Mouse (Mus musculus): ENCODE results near the gene Kbtbd6. TPM values are rescaled to one million over a fixed set of nuclear protein-coding genes. Genes with fewer than 3 reads are reported as not detected.

Gene Kbtbd6
- total RNA-seq, 1 experiment from 2014 or later, result 3.5 TPM

DNA sequence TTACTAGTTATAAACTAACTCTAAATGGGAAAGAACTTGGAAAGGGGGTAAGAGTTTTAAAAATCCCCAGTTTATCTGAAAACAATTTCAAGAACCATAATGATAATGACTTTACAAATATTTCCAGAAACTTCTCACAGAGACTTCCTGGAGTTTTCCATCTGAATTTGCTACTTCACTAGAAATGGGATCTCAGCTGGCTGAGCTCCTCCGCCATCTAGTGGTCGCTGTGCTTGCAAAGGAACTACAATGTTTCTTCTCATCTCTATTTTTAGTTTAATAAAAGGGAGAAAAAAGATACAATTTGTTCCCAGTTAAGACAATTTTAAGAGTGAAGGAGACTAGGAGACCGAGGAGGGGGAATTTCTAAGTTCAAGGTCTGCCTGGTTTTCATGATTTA lies 16.0 kb downstream of the Kbtbd6 start:
- no peak for ATAC-seq (replicated peaks in 1 of 2; ENCODE audit: insufficient read depth in 1 of 2, low FRiP score in 2 of 2, low TSS enrichment in 1 of 2, low read depth in 1 of 2, poor library complexity in 2 of 2, severe bottlenecking in 2 of 2)

- no peak for ATAC-seq (replicated peaks in 1 of 2; ENCODE audit: insufficient read depth in 1 of 2, low FRiP score in 2 of 2, low TSS enrichment in 1 of 2, low read depth in 1 of 2, poor library complexity in 2 of 2, severe bottlenecking in 2 of 2)
These were observed 21.7 kb downstream of the Kbtbd6 start for GRCm38 (mm10) chr14:79473384-79473783.

DNA sequence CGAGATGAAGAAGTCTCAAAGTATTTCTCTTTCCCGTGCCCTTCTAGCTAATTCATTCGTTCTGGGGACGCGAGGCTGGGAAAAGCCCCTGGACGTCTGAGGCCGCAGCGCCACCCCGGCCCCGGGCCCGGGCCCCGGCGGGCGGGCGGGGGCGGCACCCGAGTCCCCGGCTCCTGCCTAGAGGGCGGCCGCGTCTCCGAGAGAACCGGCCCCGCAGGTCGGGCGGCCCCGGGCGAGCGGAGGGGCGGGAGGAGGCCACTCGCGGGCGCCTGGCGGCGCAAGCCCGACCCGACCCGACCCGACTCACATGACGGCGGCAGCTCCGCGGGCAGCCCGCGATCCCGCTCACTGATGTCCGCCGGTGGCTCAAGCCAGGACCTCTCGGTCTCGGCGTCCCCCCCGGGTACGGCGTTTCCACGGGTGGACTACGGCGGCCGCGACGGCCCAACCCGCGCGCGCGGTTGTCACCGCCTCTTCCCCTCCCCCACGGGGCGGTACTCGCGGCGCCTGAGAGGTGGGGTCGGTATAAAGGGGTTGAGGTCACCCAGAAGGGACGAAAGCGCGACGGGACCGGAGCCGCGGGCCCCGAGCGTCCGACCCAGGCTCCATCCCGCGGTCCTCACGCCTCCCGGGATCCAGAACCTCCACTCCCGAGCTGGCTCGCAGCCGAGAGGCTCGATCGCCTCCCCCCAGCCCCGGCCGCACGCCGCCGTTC lies 29.1 kb downstream of the Kbtbd6 start, which contains the start of gene Elf1:
Elf1 (plus strand) TSS at position 571 of the 715 bp plus-strand sequence.
- ATAC-seq (replicated peaks in 1 of 2; ENCODE audit: insufficient read depth in 1 of 2, low FRiP score in 2 of 2, low TSS enrichment in 1 of 2, low read depth in 1 of 2, poor library complexity in 2 of 2, severe bottlenecking in 2 of 2), result peak; percentile 35 to 49

DNA sequence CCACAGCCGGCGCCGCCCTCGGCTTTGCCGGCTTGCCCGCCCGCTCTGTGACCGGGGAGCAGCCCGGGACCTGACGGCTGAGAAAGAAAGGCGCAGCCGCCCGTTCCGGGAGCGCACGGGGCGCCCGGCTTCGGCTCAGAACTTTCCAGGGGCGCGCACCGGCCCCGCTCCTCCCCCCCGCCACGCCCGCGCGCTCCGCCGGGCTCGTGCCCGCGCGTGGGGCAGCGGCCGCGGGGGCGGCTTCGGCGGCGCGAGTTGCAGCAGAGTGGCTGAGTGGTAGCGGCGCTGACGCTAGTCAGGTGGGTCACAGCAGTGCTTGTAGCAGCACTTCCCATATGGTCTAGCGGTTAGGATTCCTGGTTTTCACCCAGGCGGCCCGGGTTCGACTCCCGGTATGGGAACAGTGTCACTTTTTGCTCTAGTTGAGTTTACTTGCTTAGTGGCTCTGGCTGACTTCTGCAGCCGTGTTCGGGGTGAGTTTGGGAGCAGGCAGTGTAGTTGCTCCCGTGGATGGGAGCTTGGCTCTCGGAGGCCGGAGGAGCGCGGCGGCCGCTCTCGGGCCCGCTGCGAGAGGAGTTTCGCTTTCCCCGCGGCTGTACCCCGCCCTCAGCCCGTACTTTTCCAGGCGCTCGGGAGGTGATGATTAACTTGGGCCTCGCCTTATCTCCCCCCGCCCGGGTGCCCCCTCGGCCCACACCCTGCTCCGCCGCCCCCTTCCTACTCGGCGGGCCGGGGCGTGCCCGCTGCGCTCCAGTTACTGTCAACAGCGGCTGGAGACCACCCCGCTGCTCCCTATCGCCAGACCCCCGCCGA lies 29.9 kb downstream of the Kbtbd6 start, which contains the start of gene Wbp4:
Wbp4 (minus strand) TSS at position 182 of the 813 bp plus-strand sequence.
- ATAC-seq (replicated peaks in 1 of 2; ENCODE audit: insufficient read depth in 1 of 2, low FRiP score in 2 of 2, low TSS enrichment in 1 of 2, low read depth in 1 of 2, poor library complexity in 2 of 2, severe bottlenecking in 2 of 2), result peak; percentile 74 to 75

- ATAC-seq (replicated peaks in 1 of 2; ENCODE audit: insufficient read depth in 1 of 2, low FRiP score in 2 of 2, low TSS enrichment in 1 of 2, low read depth in 1 of 2, poor library complexity in 2 of 2, severe bottlenecking in 2 of 2), result no peak
These were observed 30.6 kb downstream of the Kbtbd6 start for GRCm38 (mm10) chr14:79482251-79482661.

GRCm38 (mm10) chr14:79482747-79483355 lies 31.2 kb downstream of the Kbtbd6 start:
- no peak for ATAC-seq (replicated peaks in 1 of 2; ENCODE audit: insufficient read depth in 1 of 2, low FRiP score in 2 of 2, low TSS enrichment in 1 of 2, low read depth in 1 of 2, poor library complexity in 2 of 2, severe bottlenecking in 2 of 2)

GRCm38 (mm10) chr14:79483611-79484120 lies 32.0 kb downstream of the Kbtbd6 start:
- no peak for ATAC-seq (replicated peaks in 1 of 2; ENCODE audit: insufficient read depth in 1 of 2, low FRiP score in 2 of 2, low TSS enrichment in 1 of 2, low read depth in 1 of 2, poor library complexity in 2 of 2, severe bottlenecking in 2 of 2)

DNA sequence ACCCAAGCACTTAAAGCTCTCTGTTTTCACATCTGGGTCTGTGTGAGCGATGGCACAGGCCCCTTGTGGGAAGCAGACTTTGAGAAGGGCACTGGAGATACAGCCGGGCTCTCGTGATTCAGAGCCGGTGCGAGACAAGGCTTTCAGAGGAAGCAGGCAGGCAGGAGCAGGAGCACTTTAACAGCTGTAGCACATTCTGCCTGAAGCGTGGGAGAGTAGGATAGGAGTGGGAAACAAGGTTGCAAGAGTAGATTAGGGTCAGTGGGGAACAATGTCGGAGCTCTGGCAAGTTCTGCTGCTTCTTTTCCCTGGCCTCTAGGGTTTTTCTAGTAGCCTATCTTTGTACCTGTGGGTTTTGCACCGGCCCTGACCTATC lies 35.0 kb downstream of the Kbtbd6 start:
- 0 out of 4 replicates have a peak, but pooled peaks of 1 of the 2 experiments have one; percentile 1 for ATAC-seq (replicated peaks in 1 of 2; ENCODE audit: insufficient read depth in 1 of 2, low FRiP score in 2 of 2, low TSS enrichment in 1 of 2, low read depth in 1 of 2, poor library complexity in 2 of 2, severe bottlenecking in 2 of 2)

GRCm38 (mm10) chr14:79486993-79487731 lies 35.5 kb downstream of the Kbtbd6 start:
- ATAC-seq (replicated peaks in 1 of 2; ENCODE audit: insufficient read depth in 1 of 2, low FRiP score in 2 of 2, low TSS enrichment in 1 of 2, low read depth in 1 of 2, poor library complexity in 2 of 2, severe bottlenecking in 2 of 2), result peak; percentile 38 to 52; a peak in 2 of 4 replicates

GRCm38 (mm10) chr14:79488531-79488930 lies 36.9 kb downstream of the Kbtbd6 start:
- ATAC-seq (replicated peaks in 1 of 2; ENCODE audit: insufficient read depth in 1 of 2, low FRiP score in 2 of 2, low TSS enrichment in 1 of 2, low read depth in 1 of 2, poor library complexity in 2 of 2, severe bottlenecking in 2 of 2), result no peak

DNA sequence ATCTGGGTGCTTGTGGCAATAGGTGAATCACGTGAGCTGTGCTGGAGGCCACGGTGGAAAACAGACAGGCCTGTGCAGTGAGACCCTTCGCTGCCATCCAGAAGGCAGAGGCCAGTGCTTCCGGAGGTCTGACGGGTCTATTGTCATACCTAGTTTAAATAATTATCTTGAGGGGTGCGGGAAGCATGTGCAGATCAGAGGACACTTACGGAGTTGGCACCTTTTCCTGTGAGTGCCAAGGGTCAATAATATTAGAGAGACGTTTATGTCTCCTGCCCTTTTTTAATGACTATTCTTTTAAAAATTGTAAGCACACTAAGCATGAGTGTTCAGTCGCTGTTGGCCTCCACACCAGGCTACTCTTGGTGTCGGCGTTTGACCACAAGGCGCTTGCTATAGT lies 37.5 kb downstream of the Kbtbd6 start:
- no peak for ATAC-seq (replicated peaks in 1 of 2; ENCODE audit: insufficient read depth in 1 of 2, low FRiP score in 2 of 2, low TSS enrichment in 1 of 2, low read depth in 1 of 2, poor library complexity in 2 of 2, severe bottlenecking in 2 of 2)

DNA sequence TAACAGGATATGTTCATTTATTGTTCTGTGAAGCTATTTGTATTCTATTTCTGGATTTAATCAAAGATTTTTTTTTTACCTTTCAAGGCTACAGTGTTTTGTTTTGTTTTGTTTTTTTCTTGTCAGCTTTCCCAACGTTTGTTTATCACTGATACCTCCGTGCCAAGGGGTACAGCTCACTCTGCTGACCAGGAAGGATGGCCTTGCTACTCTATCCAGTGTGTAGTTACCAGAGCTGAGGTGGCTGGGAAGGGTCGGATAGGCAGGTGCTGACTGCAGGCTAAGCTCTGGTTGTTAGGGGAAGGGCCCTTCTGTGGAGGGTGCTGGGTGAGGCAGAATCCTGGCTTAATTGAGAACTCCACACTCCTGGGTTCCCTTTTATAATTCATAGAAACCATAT lies 38.6 kb downstream of the Kbtbd6 start:
- no peak for ATAC-seq (replicated peaks in 1 of 2; ENCODE audit: insufficient read depth in 1 of 2, low FRiP score in 2 of 2, low TSS enrichment in 1 of 2, low read depth in 1 of 2, poor library complexity in 2 of 2, severe bottlenecking in 2 of 2)

- ATAC-seq (replicated peaks in 1 of 2; ENCODE audit: insufficient read depth in 1 of 2, low FRiP score in 2 of 2, low TSS enrichment in 1 of 2, low read depth in 1 of 2, poor library complexity in 2 of 2, severe bottlenecking in 2 of 2), result no peak
These were observed 42.7 kb downstream of the Kbtbd6 start for GRCm38 (mm10) chr14:79494349-79494748.

DNA sequence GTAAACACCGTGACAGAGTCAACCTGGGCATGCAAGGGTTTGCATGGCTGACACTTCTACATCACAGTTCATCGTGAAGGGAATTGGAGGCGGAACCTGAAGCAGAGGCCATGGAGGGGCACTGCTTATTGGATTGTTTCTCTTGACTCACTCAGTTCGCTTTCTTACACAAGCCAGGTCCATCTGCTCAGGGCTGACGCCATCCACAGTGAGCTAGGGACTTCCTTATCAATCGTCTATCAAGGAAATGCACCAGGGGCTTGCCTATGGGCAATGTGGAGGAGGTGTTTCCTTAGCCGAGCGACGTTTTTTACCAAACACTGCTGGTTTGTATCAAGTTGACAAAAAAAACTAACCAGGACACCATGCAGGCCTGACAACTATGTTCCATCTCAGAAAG lies 47.7 kb downstream of the Kbtbd6 start:
- peak; percentile 65 to 66 for ATAC-seq (replicated peaks in 1 of 2; ENCODE audit: insufficient read depth in 1 of 2, low FRiP score in 2 of 2, low TSS enrichment in 1 of 2, low read depth in 1 of 2, poor library complexity in 2 of 2, severe bottlenecking in 2 of 2)

DNA sequence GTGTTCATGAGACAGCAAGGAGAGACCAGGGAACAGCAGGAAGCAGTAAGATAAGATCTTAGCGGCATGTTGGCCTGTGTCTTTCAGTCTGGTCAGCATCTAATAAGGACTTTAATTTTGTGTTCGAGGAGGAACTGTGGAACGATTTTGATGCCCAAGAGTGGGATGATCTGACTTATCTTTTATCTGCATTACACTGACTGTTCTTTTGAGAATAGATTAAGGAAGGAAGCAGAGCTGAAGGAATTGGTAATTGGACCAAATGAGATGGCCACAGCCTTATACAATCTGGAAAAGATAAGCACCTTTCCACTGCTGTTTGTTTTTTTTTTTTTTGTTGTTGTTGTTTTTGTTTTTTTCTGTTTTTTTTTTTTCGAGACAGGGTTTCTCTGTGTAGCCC lies 49.1 kb downstream of the Kbtbd6 start:
- ATAC-seq (replicated peaks in 1 of 2; ENCODE audit: insufficient read depth in 1 of 2, low FRiP score in 2 of 2, low TSS enrichment in 1 of 2, low read depth in 1 of 2, poor library complexity in 2 of 2, severe bottlenecking in 2 of 2), result no peak

DNA sequence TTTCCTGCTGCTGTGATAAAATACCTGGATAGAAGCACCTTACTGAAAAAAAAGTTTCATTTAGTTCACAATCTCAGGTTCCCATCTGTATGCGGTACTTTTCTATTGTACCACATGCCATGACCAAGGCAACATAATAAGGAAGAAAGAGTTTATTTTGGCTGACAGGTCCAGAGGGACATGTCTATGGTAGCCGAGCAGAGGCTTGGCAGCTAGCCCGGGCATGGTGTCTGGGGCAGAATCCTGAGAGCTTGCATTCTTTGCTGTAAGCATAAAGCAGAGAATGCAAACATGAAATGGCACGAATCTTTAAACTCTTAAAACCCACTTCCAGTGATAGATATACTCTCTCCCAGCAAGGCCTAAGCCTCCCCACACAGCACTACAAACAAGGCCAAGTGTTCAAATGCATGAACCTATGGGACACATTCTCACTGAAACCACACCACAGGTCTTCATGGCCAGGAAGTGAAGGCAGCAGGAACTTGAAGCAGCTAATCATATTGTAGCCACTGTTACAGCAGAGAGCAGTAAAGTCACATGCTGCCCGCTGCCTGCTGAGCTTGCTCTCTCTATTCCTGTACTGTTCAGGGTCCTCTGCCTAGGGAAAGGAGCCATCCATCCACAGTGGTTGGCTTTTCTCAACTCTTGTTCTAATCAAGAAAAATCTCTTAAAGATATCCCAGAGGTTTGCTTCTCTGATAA lies 51.9 kb downstream of the Kbtbd6 start:
- peak in 1 of 2 experiments; percentile 22; a peak in 1 of 4 replicates for ATAC-seq (replicated peaks in 1 of 2; ENCODE audit: insufficient read depth in 1 of 2, low FRiP score in 2 of 2, low TSS enrichment in 1 of 2, low read depth in 1 of 2, poor library complexity in 2 of 2, severe bottlenecking in 2 of 2)
